Mouse (Mus musculus) layer of hippocampus, adult 9-10 months (tissue): ENCODE measurements around the gene Lrrc63.
"Not testable (repeated sequence)": the region's sequence is repeated elsewhere in the genome, so short reads cannot be mapped to it uniquely, and the experiment has no call there.

Experiments
- DNase-seq: peaks from one replicate; pipeline ENCODE4 v3.0.0; 2022; ENCODE audit warnings: low spot score

The Lrrc63 gene

GRCm38 (mm10) chr14:75130501-75131318 lies at the start of gene Lrrc63, which contains the start of gene Lcp1:
Gene Lrrc63 (minus strand): TSS chr14:75130881.
Gene Lcp1 (plus strand): TSS chr14:75131101.
- no peak for DNase-seq

GRCm38 (mm10) chr14:75179255-75179963 lies 48.7 kb upstream of the Lrrc63 start:
- no peak for DNase-seq

DNA sequence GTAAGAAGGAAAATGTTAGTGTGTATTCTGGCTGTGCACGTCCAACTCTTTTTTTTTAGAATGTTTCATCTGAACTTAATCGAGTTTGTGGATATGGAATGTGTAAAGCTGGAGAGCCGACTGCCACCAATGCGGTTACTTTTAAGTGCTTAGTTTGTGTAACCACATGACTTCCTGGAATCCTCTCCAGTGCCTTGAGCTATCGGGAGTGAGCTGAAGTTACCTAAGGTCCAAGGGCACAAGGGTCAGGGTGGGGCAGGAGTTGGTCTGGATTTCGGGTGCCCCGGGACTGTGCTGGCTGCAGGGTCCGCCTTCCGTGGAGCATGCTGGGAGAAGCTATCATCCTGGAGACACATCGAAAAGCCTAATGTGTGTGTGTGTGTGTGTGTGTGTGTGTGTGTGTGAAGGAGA lies 48.1 kb upstream of the Lrrc63 start:
- no peak for DNase-seq

- no peak for DNase-seq
Measured at GRCm38 (mm10) chr14:75178384-75178793, 47.7 kb upstream of the Lrrc63 start.

GRCm38 (mm10) chr14:75177400-75177799 lies 46.7 kb upstream of the Lrrc63 start:
- DNase-seq = no peak

GRCm38 (mm10) chr14:75176425-75177045 lies 45.9 kb upstream of the Lrrc63 start:
- DNase-seq = no peak

- no peak for DNase-seq
Measured at GRCm38 (mm10) chr14:75175781-75176180, 45.1 kb upstream of the Lrrc63 start.

DNA sequence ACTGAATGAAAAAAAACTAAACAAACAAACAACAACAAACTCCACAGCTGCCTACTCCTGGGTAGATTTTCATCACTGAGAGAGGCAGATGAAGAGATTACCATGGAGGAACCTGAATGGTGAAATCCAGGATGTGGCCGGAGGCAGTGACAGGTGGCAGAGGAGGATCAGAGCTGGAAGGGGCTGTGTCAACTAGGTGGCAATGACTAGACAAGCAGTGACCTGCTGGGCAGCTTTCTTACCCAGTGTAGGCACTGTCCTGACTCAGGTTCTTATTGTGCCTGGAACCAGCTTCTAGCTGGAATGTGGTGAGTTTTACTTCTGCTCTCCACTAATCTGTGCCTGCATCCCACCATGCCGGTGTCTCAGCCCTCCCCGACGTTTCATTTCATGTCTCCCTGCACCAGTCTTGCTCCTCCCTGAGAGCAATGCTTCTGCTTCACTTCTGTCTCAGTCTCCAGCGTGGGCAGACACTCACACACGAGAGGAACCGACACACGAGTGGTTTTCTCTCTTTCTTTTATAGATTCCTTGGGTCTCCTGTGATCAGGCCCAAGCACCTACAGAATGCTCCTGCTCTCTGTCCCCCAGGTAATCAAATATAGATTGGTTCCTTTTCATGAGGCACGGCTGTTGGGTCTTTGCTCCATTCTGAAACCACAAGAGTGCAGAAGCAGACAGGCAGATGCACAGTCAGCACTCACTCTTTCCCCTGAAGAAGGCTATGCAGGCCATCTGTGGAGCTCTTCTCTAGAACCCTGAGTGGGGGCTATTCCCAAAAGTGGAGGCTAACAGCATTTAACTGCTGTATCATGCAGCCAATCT lies 44.3 kb upstream of the Lrrc63 start:
- no peak for DNase-seq

- DNase-seq = no peak
Measured at GRCm38 (mm10) chr14:75174296-75174695, 43.6 kb upstream of the Lrrc63 start.

- no peak for DNase-seq
Measured at GRCm38 (mm10) chr14:75170546-75170945, 39.9 kb upstream of the Lrrc63 start.

- DNase-seq = no peak
Measured at GRCm38 (mm10) chr14:75168501-75168900, 37.8 kb upstream of the Lrrc63 start.

- no peak for DNase-seq
Measured at GRCm38 (mm10) chr14:75165574-75166131, 35.0 kb upstream of the Lrrc63 start.

DNA sequence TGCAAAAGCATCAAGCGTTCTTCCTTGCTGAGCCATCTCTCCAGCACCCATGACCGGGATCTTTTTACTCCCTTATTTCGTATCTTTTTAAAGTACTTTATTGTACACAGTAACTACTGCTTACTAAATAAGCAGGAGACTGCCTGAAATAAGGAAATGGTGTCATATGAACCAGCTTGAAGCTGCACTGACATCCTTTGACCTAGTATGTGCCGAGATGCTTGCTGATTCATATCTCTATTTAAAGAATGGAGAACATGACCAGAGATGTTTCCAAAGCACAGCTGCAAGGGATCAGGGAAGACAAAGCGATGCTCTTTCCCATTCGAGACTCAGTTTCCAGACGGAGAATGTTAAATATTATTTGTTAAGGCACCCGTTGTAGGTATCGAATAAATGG lies 33.7 kb upstream of the Lrrc63 start:
- no peak for DNase-seq

DNA sequence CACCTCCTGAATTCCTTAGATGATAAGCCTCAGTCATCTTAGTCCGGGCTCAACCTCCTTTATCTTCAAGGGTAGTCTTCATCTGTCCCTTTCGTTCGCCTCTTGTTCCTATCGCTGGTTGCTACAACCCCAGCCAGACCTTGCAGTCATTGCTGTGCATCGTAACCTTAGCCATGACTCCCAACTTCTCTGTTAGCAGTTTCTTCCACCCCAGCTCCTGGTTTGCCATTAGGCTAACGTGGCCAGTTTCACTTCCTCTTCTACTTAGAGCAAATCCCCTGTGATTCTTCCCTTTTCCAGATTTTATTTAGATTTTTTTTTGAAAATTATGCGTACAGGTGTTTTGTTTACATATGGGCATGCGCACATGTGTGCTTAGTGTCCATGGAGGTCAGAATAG lies 33.2 kb upstream of the Lrrc63 start:
- DNase-seq = no peak

DNA sequence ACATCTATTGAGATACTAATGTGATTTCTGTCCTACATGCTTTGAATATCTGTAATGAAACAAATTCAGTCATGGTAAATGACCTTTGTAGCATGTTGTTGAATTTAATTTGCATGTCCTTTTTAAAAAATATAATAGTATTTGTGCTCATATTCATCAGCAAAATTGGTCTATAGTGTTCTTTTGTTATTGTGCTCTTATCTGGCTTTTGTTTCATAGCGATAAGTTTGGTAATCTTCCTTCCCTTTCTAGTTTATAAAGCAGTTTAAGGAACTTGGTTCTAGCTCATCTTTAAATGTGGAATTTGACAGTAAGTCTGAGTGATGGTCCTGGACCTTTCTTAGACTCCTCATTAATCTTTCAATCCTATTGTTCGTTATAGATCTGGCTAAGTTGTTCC lies 28.7 kb upstream of the Lrrc63 start:
- no peak for DNase-seq

DNA sequence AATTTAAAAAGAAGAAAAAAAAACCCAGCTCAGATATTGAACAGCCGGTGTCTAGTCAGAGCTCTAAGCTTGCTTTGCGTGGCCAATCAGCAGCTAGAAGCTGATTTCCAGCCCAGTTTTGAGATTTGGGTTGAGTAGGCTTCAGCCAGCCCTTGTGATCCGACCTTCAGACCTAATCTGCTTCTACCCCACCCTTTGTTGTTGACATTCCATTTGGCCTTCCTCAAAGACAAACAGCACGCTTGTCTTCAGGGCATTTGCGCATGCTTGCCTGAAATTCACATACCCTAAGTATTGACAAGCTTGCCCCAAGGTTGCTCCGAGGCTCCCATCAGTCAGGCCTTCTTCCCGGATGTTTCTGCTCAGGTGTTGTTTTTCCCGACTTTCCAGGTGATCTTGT lies 23.8 kb upstream of the Lrrc63 start:
- DNase-seq = no peak

- DNase-seq = no peak
Measured at GRCm38 (mm10) chr14:75151146-75151545, 20.5 kb upstream of the Lrrc63 start.

DNA sequence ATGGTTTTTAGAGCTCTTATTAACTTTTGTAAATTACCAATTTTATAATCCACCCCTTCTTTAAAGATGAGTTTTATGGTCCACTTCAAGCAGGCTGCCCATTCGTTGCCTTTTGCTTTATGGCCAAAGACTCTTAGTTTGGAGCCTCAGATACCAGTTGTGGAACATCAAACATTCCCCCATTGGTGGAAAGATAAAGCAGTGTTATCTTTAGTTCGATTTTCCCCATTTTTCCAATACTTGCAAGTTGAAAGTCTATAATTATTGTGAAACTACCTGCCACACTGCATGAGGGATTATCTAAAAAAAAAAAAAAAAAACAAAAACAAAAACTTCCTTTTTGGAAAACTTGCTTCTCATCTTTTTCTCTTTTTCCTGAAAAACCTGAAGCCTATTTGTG lies 20.0 kb upstream of the Lrrc63 start:
- no peak for DNase-seq

GRCm38 (mm10) chr14:75148229-75148628 lies 17.5 kb upstream of the Lrrc63 start:
- DNase-seq = no peak

DNA sequence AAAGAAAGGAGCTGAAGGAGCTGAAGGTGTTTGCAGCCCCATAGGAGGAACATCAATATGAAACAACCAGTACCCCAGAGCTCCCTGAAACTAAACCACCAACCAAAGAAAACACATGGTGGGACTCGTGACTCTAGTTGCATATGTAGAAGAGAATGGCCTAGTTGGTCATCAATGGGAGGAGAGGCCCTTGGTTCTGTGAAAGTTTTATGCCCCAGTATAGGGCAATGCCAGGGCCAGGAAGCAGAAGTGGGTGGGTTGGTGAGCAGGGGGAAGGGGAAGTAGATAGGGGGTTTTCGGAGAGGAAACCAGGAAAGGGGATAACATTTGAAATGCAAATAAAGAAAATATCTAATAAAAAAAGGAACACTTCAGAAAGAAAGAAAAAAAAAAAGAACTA lies 17.0 kb upstream of the Lrrc63 start:
- not testable (repeated sequence) for DNase-seq

- DNase-seq = no peak
Measured at GRCm38 (mm10) chr14:75139225-75139624, 8.5 kb upstream of the Lrrc63 start.

DNA sequence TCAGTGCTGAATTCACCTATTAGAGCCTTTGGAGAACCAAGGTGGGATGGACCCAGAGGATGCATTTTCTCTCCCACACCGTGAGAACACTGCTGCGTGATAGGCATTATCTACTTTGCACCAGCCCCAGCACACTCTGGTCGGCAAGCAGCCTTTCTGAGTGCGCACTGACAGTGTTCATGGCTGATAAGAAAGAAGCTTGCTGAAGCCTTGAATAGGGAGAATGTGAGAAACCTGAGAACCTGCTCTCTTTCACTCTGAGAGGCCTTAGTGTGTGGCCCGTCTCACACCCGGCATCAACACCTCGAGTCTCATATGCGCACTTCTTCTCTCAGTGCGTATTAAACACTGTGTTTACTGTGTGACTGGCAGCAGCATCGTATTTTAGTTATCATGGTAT lies 7.8 kb upstream of the Lrrc63 start:
- DNase-seq = no peak
